Mouse (Mus musculus): Measurements from ENCODE around the gene Traf1. TPM values are rescaled to one million over a fixed set of nuclear protein-coding genes. Genes with fewer than 3 reads are reported as not detected.

The Traf1 gene
- total RNA-seq, 2 experiments from 2014 or later, result 3.5 to 3.7 TPM

DNA sequence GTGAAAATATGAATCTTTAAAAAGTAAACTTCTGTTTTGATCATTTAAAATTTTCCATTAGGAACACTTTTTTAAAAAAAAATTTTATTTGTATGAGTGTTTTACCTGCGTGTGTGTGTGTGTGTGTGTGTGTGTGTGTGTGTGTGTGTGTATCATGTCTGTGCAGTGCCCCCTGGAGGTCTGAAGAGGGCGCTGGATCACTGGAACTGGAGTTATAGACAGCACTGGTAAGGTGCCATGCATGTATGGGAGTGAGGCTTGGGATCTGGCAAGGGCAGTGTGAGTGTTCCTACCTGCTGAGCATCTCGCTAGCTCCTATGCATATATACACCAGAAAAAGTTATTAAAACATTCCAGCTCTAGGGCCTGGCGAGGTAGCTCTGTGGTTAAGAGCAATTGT, 59.8 kb downstream of the Traf1 start:
- DNase-seq, result no peak

- DNase-seq, result peak; percentile 70
These were observed 61.2 kb downstream of the Traf1 start for GRCm38 (mm10) chr2:34900412-34900811.

DNA sequence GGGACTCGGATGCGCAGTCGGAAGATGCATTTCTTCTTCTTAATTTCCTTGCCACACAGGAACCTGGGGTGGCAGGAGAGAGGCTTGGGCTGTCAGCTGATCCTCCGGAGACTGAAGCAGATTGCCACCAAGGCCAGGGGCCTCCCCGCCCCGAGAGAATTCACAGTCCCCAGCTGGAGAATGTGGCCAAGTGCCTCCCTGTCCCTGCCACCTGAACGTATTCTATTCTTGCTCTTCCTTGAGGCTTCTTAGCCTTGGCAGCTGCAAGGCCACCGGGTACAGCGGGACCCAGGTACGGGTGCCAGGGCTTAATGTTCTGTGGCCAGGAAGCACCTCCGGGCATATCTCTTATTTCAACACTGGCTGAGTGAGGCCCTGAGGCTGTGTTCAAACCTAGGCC, 61.9 kb downstream of the Traf1 start:
- DNase-seq, result peak; percentile 39

GRCm38 (mm10) chr2:34897820-34898219, 63.8 kb downstream of the Traf1 start:
- peak; percentile 48 for DNase-seq

DNA sequence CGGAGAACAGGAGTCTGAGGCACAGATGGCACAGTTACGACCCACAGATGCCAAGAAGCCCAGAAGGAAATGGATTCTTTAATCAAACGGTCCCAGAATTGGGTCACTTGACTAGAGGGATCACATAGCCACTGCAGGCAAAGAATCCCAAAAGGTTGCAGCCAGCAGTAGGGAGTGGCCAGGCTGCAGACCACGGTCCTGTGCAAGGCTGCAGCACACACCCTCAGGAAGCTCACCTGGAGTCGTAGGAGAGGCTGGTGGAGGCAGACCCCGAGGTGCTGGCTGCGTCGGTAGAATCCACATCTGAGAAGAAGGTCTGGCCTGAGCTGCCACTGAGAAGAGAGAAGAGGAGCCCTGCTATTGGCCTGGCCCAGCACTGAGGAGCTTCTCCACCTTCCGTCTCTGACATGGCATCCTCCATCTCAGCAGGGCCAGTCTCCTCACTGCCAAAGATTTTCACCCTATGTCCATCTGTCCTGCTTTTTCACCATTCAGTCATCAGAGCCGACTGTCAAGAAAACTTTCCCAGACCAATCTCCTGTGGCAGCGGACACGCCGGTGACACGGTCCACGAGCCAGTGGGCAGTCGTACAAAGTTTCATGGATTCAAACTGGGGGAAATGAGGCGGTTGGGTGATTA, 64.6 kb downstream of the Traf1 start:
- no peak for DNase-seq

DNA sequence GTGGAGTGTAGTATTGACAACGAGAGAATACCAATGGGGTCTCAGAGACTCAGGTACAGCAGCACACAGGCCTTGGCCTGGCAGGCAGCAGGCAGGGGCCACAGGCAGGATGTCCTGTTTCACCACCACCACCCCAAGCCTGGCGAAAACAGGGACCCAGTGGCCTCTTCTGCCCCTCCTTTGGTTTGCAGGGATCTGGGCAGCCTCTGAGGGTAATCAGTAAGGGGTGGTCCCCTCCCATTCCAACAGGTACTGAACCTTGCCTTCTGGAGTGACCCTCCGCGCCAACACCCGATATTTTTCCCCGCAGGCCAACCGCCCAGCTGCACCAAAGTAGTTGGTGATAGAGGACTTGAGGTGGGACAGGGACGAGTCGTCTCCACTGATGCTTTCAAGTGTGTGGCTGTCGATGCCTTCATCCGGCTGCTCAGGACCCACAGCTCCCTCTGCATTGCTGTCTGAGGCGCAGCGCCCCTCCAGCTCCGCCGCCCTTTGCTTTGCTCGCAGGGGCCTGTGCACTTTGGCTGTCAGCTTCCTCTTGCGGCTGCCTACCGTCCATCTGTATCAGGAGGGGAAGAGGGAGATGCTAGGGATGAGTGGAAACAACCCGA, 66.0 kb downstream of the Traf1 start:
- no peak for DNase-seq

DNA sequence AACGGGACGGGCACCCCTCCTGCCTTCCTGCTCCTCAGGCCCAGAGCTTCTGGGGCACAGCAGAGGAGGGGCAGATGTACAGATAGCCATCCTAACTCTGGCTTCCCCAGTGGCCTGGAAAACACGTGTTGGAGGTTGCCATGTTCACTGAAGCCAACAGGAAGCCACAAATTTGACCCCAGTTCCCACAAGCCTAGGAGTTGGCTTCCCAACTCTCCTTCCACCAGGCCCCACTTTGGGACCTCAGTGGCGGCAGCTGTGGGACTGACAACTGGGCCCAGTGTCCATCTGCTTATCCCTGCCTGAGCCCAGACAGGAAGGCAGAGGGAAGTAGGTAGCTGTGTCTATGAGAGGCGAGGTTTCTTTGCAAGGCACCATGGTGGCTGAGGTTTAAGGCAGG, 67.6 kb downstream of the Traf1 start:
- no peak for DNase-seq

Other genes starting within 250 kb of the Traf1 start
- gene Gapvd1, start 206.5 kb downstream of the Traf1 start, total RNA-seq (2021), result 10 to 100 TPM; 47.3 to 55.6 TPM
- 100 to 1,000 TPM; 414 to 539 TPM for gene Hspa5, start 189.8 kb downstream of the Traf1 start, total RNA-seq (2021)
- gene Rabepk, start 161.9 kb downstream of the Traf1 start, total RNA-seq (2021), result 10 to 100 TPM; 25.8 to 28.7 TPM
- gene Fbxw2, start 135.5 kb downstream of the Traf1 start, total RNA-seq (2021), result 10 to 100 TPM; 70.6 to 71.2 TPM
- not detected for gene Gm34653, start 128.8 kb downstream of the Traf1 start, total RNA-seq (2021)
- gene Cutal, start 87.4 kb downstream of the Traf1 start, total RNA-seq (2021), result 10 to 100 TPM in 1 of 2 experiments, 1 to 10 TPM in 1; 4.1 to 11.1 TPM
- gene Psmd5, start 86.8 kb downstream of the Traf1 start, total RNA-seq (2021), result 10 to 100 TPM; 29.7 to 38.5 TPM
- gene Phf19, start 47.7 kb downstream of the Traf1 start, total RNA-seq (2021), result 1 to 10 TPM; 5.8 to 7.6 TPM
- 10 to 100 TPM; 36.3 to 64.6 TPM for gene Hc, start 99.7 kb upstream of the Traf1 start, total RNA-seq (2021)
- gene AI182371, start 139.8 kb upstream of the Traf1 start, total RNA-seq (2021), result 10 to 100 TPM; 18.0 to 41.6 TPM
- gene Cntrl, start 147.7 kb upstream of the Traf1 start, total RNA-seq (2021), result 10 to 100 TPM; 12.6 to 22.7 TPM
- gene Rab14, start 239.3 kb upstream of the Traf1 start, total RNA-seq (2021), result 100 to 1,000 TPM; 172 to 185 TPM

Data from adrenal gland, postnatal 10 days (tissue).